Mouse (Mus musculus): ENCODE results near the gene Gpank1. TPM values are rescaled to one million over a fixed set of nuclear protein-coding genes. Genes with fewer than 3 reads are reported as not detected.
A peak's percentile ranks its signal among the peaks of the same experiment; 100 is the strongest.

Gene Gpank1
- polyA plus RNA-seq, 1 experiment from 2014 or later = 17.4 TPM

DNA sequence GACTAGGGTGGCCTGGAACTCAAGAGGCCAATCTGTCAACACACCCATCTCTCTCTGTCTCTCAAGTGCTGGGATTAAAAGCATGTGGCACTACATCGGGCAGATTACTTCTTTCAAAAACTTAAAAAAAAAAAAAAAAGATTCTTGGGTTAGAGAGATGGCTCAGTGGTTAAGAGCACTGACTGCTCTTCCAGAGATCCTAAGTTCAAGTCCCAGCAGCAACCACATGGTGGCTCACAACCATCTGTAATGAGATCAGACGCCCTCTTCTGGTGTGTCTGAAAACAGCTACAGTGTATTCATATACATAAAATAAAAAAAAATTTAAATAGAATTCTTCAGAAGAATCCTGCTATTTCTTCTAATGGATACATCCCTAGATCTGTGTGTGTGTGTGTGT, 33.1 kb upstream of the Gpank1 start:
- no peaks in the 10 kb centered on the region; the same call in 1 of the 2 replicates for H3K27me3 ChIP-seq
- no peak overlapping the region for H3K27ac ChIP-seq
- no peak for ATAC-seq (ENCODE audit: insufficient number of reproducible peaks, low FRiP score, low TSS enrichment, low read depth)
- no peaks in the 10 kb centered on the region for H3K9me3 ChIP-seq
- H3K4me2 ChIP-seq = no peak overlapping the region
- H3K4me1 ChIP-seq = peaks cover 13% of the 10 kb centered on the region
- peaks cover 22% of the 10 kb centered on the region for H3K36me3 ChIP-seq
- H3K4me3 ChIP-seq = no peak overlapping the region
- WGBS = 53% methylated on average over 2 of the region's 2 CpGs
- no peak overlapping the region for H3K9ac ChIP-seq

DNA sequence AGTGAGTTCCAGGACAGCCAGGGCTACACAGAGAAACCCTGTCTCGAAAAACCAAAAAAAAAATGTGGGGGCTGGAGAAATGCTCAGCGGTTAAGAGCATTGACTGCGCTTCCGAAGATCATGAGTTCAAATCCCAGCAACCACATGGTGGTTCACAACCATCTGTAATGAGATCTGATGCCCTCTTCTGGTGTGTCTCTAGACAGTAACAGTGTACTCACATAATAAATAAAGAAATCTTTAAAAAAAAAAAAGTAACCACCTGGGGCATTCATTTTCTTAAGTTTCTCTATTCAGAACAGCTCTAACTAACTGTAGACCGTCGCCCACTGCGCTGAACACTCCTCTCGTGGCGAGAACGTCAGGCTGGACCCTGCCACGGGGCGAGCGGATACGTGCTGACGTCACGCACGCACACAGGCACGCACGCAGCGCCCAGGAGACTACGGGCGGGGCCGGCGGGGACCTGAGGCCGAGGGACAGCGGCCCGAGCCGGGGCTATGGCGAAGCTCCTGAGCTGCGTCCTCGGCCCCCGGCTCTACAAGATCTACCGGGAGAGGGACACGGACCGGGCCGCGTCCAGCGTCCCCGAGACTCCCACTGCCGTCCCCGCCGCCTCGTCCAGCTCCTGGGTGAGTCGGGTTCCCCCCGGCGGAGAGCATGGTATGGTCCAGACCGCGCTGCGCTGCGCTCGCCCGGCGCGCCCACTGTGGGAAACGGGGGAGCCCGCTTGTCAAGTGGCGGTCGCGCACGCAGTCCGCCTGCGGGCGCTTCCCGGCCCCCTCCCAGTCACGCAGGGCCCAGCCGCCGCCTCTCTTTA, 32.2 kb upstream of the Gpank1 start, which contains the start of gene Abhd16a:
Gene Abhd16a, plus strand, starts transcription at position 439 of the 820 bp plus-strand sequence.
- no peaks in the 10 kb centered on the region; the same call in 1 of the 2 replicates for H3K27me3 ChIP-seq
- H3K36me3 ChIP-seq = peaks cover 31% of the 10 kb centered on the region
- peaks cover 13% of the 10 kb centered on the region for H3K4me1 ChIP-seq
- H3K9me3 ChIP-seq = no peaks in the 10 kb centered on the region
- peak within 1 kb of the TSS; percentile 70 for H3K4me3 ChIP-seq
- ATAC-seq (ENCODE audit: insufficient number of reproducible peaks, low FRiP score, low TSS enrichment, low read depth) = peak; percentile 96
- H3K27ac ChIP-seq = peak within 1 kb of the TSS; percentile 98
- H3K9ac ChIP-seq = peak within 1 kb of the TSS; percentile 94
- H3K4me2 ChIP-seq = peak within 1 kb of the TSS; percentile 53
- WGBS = 4% methylated on average over 48 of the region's 67 CpGs

DNA sequence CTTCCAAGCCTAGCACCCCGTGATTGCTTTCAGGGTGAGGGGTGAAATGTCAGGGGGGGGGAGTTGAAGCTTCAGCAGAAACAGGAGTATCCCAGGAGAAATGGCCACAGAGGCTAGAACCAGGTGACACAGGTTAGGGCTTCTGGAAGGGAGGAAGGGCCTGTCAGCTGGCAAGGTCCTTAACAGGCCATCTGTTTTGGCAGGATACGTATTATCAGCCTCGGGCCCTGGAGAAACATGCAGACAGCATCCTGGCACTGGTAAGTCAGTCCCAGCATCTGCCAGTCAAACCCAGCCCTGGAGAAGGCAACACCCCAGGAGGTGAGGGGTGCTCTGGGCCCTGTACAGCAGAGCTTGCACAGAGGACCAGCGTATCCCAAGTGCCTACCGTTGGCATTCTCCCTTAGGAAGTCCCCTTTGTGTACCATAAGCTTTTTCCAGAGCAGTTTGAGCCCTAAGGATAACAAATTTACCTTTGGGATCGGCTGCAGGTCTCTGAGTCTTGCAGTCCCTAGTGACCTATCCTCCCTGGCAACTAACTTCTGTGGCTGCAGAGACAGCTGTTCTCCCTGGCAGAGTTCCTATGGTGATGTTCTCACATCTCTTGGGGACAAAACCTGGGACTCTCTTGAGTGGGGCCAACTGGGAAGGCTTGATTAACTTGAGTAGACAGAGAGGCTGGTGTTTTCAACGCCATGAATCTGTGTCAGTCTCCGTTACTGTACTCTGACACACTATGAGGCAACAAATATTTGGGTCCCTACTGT, 30.9 kb upstream of the Gpank1 start:
- H3K9ac ChIP-seq = peak overlapping the region; percentile 94
- H3K27ac ChIP-seq = peak overlapping the region; percentile 98; the same call in 1 of the 2 replicates
- no peaks in the 10 kb centered on the region for H3K9me3 ChIP-seq
- 57% methylated on average over 8 of the region's 8 CpGs for WGBS
- peaks cover 44% of the 10 kb centered on the region for H3K36me3 ChIP-seq
- peak overlapping the region; percentile 53 for H3K4me2 ChIP-seq
- H3K27me3 ChIP-seq = no peaks in the 10 kb centered on the region; the same call in 1 of the 2 replicates
- H3K4me3 ChIP-seq = peak overlapping the region; percentile 70
- ATAC-seq (ENCODE audit: insufficient number of reproducible peaks, low FRiP score, low TSS enrichment, low read depth) = no peak
- peaks cover 13% of the 10 kb centered on the region for H3K4me1 ChIP-seq

DNA sequence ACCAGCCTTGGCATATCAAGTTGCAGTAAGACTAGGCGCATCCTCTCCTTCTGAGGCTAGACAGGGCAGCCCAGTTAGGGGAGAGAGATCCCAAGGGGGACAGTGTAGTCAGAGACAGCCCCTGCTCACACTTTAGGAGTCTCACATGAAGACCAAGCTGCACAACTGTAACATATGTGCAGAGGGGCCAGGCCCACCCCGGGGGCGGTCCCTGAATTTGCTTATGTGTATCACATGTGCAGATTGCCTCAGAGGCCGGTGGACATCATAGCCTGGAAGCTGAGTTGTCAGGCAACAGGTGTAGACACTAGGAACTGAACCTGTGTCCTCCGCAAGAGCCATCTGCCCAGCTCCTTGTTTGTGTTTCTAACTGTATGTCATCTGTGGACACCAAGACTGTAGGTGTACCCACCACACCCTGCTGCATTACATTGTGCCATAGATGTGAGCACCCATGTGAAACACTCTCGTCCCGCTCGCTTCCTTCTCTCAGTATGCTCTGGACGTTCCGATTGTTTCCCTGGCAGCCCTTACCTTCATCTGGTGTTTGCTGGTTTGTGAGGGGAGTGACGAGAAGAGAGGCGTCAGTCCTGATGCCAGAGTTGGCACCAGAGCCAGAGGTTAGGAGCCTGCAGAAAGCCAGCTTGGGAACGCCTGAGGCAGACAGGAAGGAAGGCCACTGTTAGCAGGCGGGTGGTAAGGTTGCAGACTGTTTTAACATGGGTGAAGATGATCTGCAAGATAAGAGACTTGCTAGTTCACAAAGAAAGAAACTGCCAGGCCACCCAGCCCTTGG, 28.7 kb upstream of the Gpank1 start:
- Histone ChIP-seq H3K4me3 (no peak overlapping the region), H3K9ac (no peak overlapping the region), H3K27ac (no peak overlapping the region), H3K36me3 (peaks cover 67% of the 10 kb centered on the region), H3K9me3 (no peaks in the 10 kb centered on the region), H3K27me3 (no peaks in the 10 kb centered on the region), H3K4me2 (no peak overlapping the region), H3K4me1 (peaks cover 13% of the 10 kb centered on the region)
- WGBS = 82% methylated on average over 14 of the region's 14 CpGs
- no peak for ATAC-seq (ENCODE audit: insufficient number of reproducible peaks, low FRiP score, low TSS enrichment, low read depth)

DNA sequence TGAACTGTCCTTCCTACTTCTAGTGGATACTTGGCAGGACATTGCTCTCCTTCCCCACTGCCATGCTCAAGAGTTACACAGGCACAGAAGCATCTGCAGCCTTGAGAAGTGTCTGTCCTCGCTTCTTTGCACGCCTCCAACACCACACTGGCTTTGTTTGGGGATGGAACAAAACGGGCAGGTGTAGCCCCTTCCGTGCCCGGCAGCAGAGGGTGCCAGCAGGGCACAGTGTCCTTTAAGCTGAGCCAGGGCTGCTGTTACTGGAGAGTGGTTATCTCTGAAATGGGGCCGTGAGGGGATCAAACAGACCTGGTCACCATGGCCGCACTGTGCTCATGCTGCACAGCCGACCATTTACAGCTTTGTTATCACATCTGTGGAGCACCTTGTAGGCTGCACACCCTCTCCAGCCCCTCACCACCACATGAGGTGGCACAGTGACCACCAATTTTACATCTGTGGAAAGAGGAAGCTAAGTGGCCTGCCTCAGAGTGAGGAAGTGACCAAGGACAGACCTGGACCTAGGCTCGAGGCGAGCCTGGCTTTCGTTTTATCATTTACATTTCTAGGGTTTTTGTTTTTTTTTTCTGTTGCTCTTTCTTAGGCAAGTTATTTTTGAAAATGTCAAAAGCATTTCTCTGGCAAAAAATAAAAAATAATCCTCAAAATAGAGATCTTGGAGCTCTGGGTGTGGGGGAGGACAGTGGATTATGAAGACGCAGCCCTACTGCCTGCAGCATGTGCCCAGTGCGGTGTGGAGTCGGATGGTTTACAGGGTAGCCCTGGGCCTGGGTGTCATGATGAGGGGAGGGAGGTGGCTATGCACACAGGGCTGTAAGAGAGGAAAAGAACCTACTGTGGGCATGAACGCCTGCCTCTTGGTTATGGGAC, 26.5 kb upstream of the Gpank1 start:
- Histone ChIP-seq H3K4me2 (no peak overlapping the region), H3K27me3 (no peaks in the 10 kb centered on the region), H3K4me1 (peaks cover 13% of the 10 kb centered on the region), H3K36me3 (peaks cover 88% of the 10 kb centered on the region), H3K4me3 (no peak overlapping the region), H3K27ac (no peak overlapping the region), H3K9ac (no peak overlapping the region), H3K9me3 (no peaks in the 10 kb centered on the region)
- WGBS = 92% methylated on average over 15 of the region's 15 CpGs
- ATAC-seq (ENCODE audit: insufficient number of reproducible peaks, low FRiP score, low TSS enrichment, low read depth) = no peak

DNA sequence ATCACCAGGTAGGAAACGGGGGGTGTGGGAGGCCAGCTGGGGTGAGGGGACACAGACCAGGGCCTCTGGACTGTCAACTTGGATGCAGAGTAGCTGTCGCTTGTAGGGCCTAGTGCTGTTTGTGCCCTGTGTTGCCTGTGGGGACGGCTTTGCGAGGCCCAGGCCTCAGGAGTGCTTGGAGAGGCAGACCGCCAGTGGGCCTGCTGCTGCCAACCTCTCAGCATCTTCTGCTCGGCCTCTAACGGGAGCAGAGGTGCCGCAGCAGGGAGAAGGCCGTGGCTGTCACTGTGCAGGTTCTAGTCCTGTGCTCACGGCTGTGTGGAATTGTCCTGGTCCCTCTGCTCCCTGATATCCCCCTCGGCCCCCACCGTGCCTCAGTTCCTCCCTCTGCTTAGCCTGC, 24.7 kb upstream of the Gpank1 start:
- Histone ChIP-seq H3K36me3 (peaks cover 98% of the 10 kb centered on the region), H3K9ac (no peak overlapping the region), H3K9me3 (no peaks in the 10 kb centered on the region), H3K4me2 (no peak overlapping the region), H3K27me3 (no peaks in the 10 kb centered on the region), H3K27ac (no peak overlapping the region), H3K4me1 (no peaks in the 10 kb centered on the region), H3K4me3 (no peak overlapping the region)
- 87% methylated on average over 12 of the region's 12 CpGs for WGBS
- no peak for ATAC-seq (ENCODE audit: insufficient number of reproducible peaks, low FRiP score, low TSS enrichment, low read depth)

DNA sequence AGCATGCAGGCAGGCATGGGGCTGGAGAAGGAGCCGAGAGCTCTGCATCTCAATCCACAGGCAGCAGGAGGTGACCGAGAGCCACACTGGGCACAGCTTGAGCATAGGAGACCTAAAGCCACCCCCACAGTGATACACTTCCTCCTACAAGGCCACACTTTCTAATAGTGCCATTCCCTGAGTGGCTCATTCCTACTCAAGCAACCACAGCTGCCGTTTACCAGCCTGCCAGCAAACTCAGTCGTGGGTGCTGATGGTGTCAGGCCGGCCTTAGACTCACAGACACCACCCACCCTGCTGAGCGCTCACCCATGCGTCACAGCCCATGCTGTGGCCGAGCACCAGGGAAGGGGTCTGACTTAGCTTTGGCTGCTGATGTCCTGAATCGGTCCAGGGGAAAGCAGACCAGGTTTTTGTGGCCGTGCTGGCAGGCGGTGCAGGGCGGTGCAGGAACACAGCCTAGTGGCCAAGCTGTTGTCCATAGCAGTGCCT, 24.0 kb upstream of the Gpank1 start:
- no peak for ATAC-seq (ENCODE audit: insufficient number of reproducible peaks, low FRiP score, low TSS enrichment, low read depth)
- 88% methylated on average over 12 of the region's 12 CpGs for WGBS
- H3K9ac ChIP-seq = 0 out of 2 replicates have a peak overlapping the region, but pooled peaks have one; percentile 2
- H3K4me2 ChIP-seq = no peak overlapping the region
- no peaks in the 10 kb centered on the region for H3K9me3 ChIP-seq
- H3K27me3 ChIP-seq = no peaks in the 10 kb centered on the region
- H3K4me3 ChIP-seq = no peak overlapping the region
- no peaks in the 10 kb centered on the region for H3K4me1 ChIP-seq
- H3K27ac ChIP-seq = no peak overlapping the region
- H3K36me3 ChIP-seq = peaks cover 100% of the 10 kb centered on the region

DNA sequence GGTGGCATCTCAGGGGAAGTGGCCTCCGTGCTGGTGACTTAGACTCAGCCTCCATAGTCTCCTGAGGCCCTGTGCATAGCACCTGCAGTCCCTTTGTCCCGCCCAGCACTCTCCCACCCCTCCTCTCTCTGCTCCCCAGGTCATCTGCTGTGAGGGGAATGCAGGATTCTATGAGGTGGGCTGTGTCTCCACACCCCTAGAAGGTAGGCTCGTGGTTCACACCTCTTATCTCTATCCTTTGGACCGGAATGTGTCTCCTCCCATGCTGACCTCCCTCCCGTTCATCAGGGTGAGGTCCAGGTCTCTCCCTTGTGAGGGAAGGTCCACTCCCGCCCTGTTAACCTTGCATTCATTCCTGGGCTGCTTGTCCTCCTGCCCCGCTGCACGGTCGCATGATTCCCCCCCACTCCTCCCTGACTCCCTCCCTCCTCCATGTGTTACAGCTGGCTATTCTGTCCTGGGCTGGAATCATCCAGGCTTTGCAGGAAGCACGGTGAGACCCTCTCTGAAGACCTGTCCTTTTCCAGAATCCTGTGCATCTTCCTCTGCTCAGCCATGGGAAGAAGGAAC, 21.0 kb upstream of the Gpank1 start:
- H3K36me3 ChIP-seq = peaks cover 91% of the 10 kb centered on the region

DNA sequence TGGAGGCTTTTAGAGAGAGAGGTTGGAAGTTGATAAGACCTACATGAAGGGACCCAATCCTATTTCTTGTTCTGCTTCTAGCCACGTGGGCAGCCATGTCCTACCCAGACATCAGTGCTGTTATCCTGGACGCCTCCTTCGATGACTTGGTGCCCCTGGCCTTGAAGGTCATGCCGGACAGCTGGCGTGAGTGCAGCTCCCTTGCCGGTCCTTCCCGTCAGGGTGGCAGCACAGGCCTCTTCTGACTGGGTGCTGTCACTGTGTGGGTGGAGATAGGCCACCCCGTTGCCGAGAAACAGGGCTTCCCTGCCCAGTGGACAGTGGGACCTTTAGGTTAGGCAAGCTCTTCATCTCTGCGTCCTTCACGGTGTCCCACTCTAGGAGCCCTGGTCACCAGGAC, 20.1 kb upstream of the Gpank1 start:
- 84% methylated on average over 11 of the region's 11 CpGs for WGBS
- peaks cover 7% of the 10 kb centered on the region; the same call in 1 of the 2 replicates for H3K4me1 ChIP-seq
- H3K9ac ChIP-seq = no peak overlapping the region
- no peak overlapping the region for H3K27ac ChIP-seq
- no peak overlapping the region for H3K4me2 ChIP-seq
- no peak for ATAC-seq (ENCODE audit: insufficient number of reproducible peaks, low FRiP score, low TSS enrichment, low read depth)
- no peaks in the 10 kb centered on the region for H3K9me3 ChIP-seq
- peaks cover 82% of the 10 kb centered on the region for H3K36me3 ChIP-seq
- H3K27me3 ChIP-seq = no peaks in the 10 kb centered on the region
- no peak overlapping the region for H3K4me3 ChIP-seq

More for the DNA sequence above, 21.0 kb upstream of the Gpank1 start:
- ATAC-seq (ENCODE audit: insufficient number of reproducible peaks, low FRiP score, low TSS enrichment, low read depth) = no peak
- Histone ChIP-seq H3K9me3 (no peaks in the 10 kb centered on the region), H3K4me1 (no peaks in the 10 kb centered on the region), H3K4me2 (no peak overlapping the region), H3K4me3 (no peak overlapping the region), H3K27me3 (no peaks in the 10 kb centered on the region), H3K9ac (no peak overlapping the region), H3K27ac (no peak overlapping the region)
- WGBS = 77% methylated on average over 10 of the region's 10 CpGs

DNA sequence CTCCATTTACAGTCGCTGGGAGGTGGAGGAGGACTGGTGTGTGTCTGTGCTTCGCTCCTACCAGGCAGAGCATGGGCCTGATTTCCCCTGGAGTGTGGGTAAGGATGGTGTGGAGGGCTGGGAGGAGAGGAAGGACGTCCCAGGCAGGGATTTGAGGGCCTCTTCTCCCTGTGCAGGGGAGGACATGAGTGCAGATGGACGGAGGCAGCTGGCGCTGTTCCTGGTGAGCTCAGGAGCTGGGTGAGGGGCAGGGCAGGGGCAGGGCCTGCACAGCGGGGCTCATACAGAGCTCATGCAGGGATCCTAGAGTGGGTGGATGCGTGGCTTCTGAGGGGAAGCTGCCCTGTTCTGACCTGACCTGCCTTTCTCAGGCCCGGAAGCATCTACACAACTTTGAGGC, 19.0 kb upstream of the Gpank1 start:
- WGBS = 67% methylated on average over 8 of the region's 8 CpGs
- Histone ChIP-seq H3K9me3 (no peaks in the 10 kb centered on the region), H3K9ac (no peak overlapping the region), H3K36me3 (peaks cover 71% of the 10 kb centered on the region), H3K4me2 (no peak overlapping the region), H3K27ac (no peak overlapping the region), H3K4me1 (peaks cover 7% of the 10 kb centered on the region; the same call in 1 of the 2 replicates), H3K27me3 (no peaks in the 10 kb centered on the region), H3K4me3 (no peak overlapping the region)
- ATAC-seq (ENCODE audit: insufficient number of reproducible peaks, low FRiP score, low TSS enrichment, low read depth) = no peak
